Mouse (Mus musculus): ENCODE results near the gene Myzap. TPM values are rescaled to one million over a fixed set of nuclear protein-coding genes. Genes with fewer than 3 reads are reported as not detected.
"Not testable (repeated sequence)": the region's sequence is repeated elsewhere in the genome, so short reads cannot be mapped to it uniquely, and the experiment has no call there.

The Myzap gene
- polyA plus RNA-seq, 1 experiment from 2014 or later: 7.9 TPM

GRCm38 (mm10) chr9:71624793-71625495, 32.8 kb upstream of the Myzap start:
- H3K27me3 ChIP-seq (replicated peaks; ENCODE audit: control insufficient read depth, insufficient read depth, low read length): no peaks in the 10 kb centered on the region
- no peaks in the 10 kb centered on the region for H3K4me1 ChIP-seq (ENCODE audit: control insufficient read depth, insufficient read depth, low read length)
- WGBS: 38% methylated on average over 10 of the region's 10 CpGs
- no peak overlapping the region for H3K4me3 ChIP-seq (ENCODE audit: low read length)
- no peaks in the 10 kb centered on the region for H3K36me3 ChIP-seq (ENCODE audit: control insufficient read depth, insufficient read depth, low read length)
- H3K27ac ChIP-seq (ENCODE audit: low read length): no peak overlapping the region
- no peak overlapping the region for H3K4me2 ChIP-seq (ENCODE audit: low read depth, low read length)
- no peaks in the 10 kb centered on the region for H3K9me3 ChIP-seq (ENCODE audit: control insufficient read depth, low read length)
- no peak overlapping the region for H3K9ac ChIP-seq (ENCODE audit: low read depth, low read length)
- ATAC-seq: peak; percentile 38; the same call in 1 of the 2 replicates

- Histone ChIP-seq H3K36me3 (ENCODE audit: control insufficient read depth, insufficient read depth, low read length) (no peaks in the 10 kb centered on the region), H3K27ac (ENCODE audit: low read length) (no peak overlapping the region), H3K9ac (ENCODE audit: low read depth, low read length) (no peak overlapping the region), H3K27me3 (replicated peaks; ENCODE audit: control insufficient read depth, insufficient read depth, low read length) (no peaks in the 10 kb centered on the region), H3K4me1 (ENCODE audit: control insufficient read depth, insufficient read depth, low read length) (no peaks in the 10 kb centered on the region), H3K4me3 (ENCODE audit: low read length) (no peak overlapping the region), H3K9me3 (ENCODE audit: control insufficient read depth, low read length) (no peaks in the 10 kb centered on the region), H3K4me2 (ENCODE audit: low read depth, low read length) (no peak overlapping the region)
- peak; percentile 61 for ATAC-seq
- 40% methylated on average over 4 of the region's 4 CpGs for WGBS
Measured at GRCm38 (mm10) chr9:71623871-71624569, 31.9 kb upstream of the Myzap start.

GRCm38 (mm10) chr9:71622593-71622992, 30.4 kb upstream of the Myzap start:
- no peak overlapping the region for H3K27ac ChIP-seq (ENCODE audit: low read length)
- 71% methylated on average over 3 of the region's 3 CpGs for WGBS
- no peaks in the 10 kb centered on the region for H3K36me3 ChIP-seq (ENCODE audit: control insufficient read depth, insufficient read depth, low read length)
- H3K9ac ChIP-seq (ENCODE audit: low read depth, low read length): no peak overlapping the region
- H3K4me2 ChIP-seq (ENCODE audit: low read depth, low read length): no peak overlapping the region
- H3K9me3 ChIP-seq (ENCODE audit: control insufficient read depth, low read length): no peaks in the 10 kb centered on the region
- H3K4me3 ChIP-seq (ENCODE audit: low read length): no peak overlapping the region
- no peaks in the 10 kb centered on the region for H3K27me3 ChIP-seq (replicated peaks; ENCODE audit: control insufficient read depth, insufficient read depth, low read length)
- no peaks in the 10 kb centered on the region for H3K4me1 ChIP-seq (ENCODE audit: control insufficient read depth, insufficient read depth, low read length)
- no peak for ATAC-seq

GRCm38 (mm10) chr9:71621968-71622367, 29.8 kb upstream of the Myzap start:
- H3K9ac ChIP-seq (ENCODE audit: low read depth, low read length): no peak overlapping the region
- H3K4me3 ChIP-seq (ENCODE audit: low read length): no peak overlapping the region
- 85% methylated on average over 4 of the region's 4 CpGs for WGBS
- H3K4me1 ChIP-seq (ENCODE audit: control insufficient read depth, insufficient read depth, low read length): no peaks in the 10 kb centered on the region
- no peaks in the 10 kb centered on the region for H3K27me3 ChIP-seq (replicated peaks; ENCODE audit: control insufficient read depth, insufficient read depth, low read length)
- H3K27ac ChIP-seq (ENCODE audit: low read length): no peak overlapping the region
- H3K36me3 ChIP-seq (ENCODE audit: control insufficient read depth, insufficient read depth, low read length): no peaks in the 10 kb centered on the region
- no peak overlapping the region for H3K4me2 ChIP-seq (ENCODE audit: low read depth, low read length)
- H3K9me3 ChIP-seq (ENCODE audit: control insufficient read depth, low read length): no peaks in the 10 kb centered on the region
- ATAC-seq: no peak

- H3K9me3 ChIP-seq (ENCODE audit: control insufficient read depth, low read length); H3K27me3 ChIP-seq (replicated peaks; ENCODE audit: control insufficient read depth, insufficient read depth, low read length); H3K4me1 ChIP-seq (ENCODE audit: control insufficient read depth, insufficient read depth, low read length); H3K4me3 ChIP-seq (ENCODE audit: low read length); H3K27ac ChIP-seq (ENCODE audit: low read length); H3K4me2 ChIP-seq (ENCODE audit: low read depth, low read length); H3K36me3 ChIP-seq (ENCODE audit: control insufficient read depth, insufficient read depth, low read length); H3K9ac ChIP-seq (ENCODE audit: low read depth, low read length); ATAC-seq: not testable (repeated sequence)
- 85% methylated on average over 5 of the region's 5 CpGs for WGBS
Measured at GRCm38 (mm10) chr9:71620116-71620515, 28.0 kb upstream of the Myzap start.

GRCm38 (mm10) chr9:71617363-71617762, 25.2 kb upstream of the Myzap start:
- 56% methylated on average over 8 of the region's 8 CpGs for WGBS
- H3K4me3 ChIP-seq (ENCODE audit: low read length): no peak overlapping the region
- no peaks in the 10 kb centered on the region for H3K27me3 ChIP-seq (replicated peaks; ENCODE audit: control insufficient read depth, insufficient read depth, low read length)
- H3K27ac ChIP-seq (ENCODE audit: low read length): no peak overlapping the region
- H3K36me3 ChIP-seq (ENCODE audit: control insufficient read depth, insufficient read depth, low read length): no peaks in the 10 kb centered on the region
- no peak overlapping the region for H3K4me2 ChIP-seq (ENCODE audit: low read depth, low read length)
- no peak overlapping the region for H3K9ac ChIP-seq (ENCODE audit: low read depth, low read length)
- no peaks in the 10 kb centered on the region for H3K9me3 ChIP-seq (ENCODE audit: control insufficient read depth, low read length)
- ATAC-seq: no peak
- H3K4me1 ChIP-seq (ENCODE audit: control insufficient read depth, insufficient read depth, low read length): no peaks in the 10 kb centered on the region

GRCm38 (mm10) chr9:71616185-71616584, 24.0 kb upstream of the Myzap start:
- Histone ChIP-seq H3K27ac (ENCODE audit: low read length) (no peak overlapping the region), H3K4me1 (ENCODE audit: control insufficient read depth, insufficient read depth, low read length) (no peaks in the 10 kb centered on the region), H3K9ac (ENCODE audit: low read depth, low read length) (no peak overlapping the region), H3K4me2 (ENCODE audit: low read depth, low read length) (no peak overlapping the region), H3K27me3 (replicated peaks; ENCODE audit: control insufficient read depth, insufficient read depth, low read length) (no peaks in the 10 kb centered on the region), H3K36me3 (ENCODE audit: control insufficient read depth, insufficient read depth, low read length) (no peaks in the 10 kb centered on the region), H3K4me3 (ENCODE audit: low read length) (no peak overlapping the region), H3K9me3 (ENCODE audit: control insufficient read depth, low read length) (no peaks in the 10 kb centered on the region)
- WGBS: 13% methylated on average over 3 of the region's 3 CpGs
- peak; percentile 67 for ATAC-seq

- ATAC-seq: no peak
- H3K27me3 ChIP-seq (replicated peaks; ENCODE audit: control insufficient read depth, insufficient read depth, low read length): no peaks in the 10 kb centered on the region
Measured at GRCm38 (mm10) chr9:71614643-71615042, 22.5 kb upstream of the Myzap start.

GRCm38 (mm10) chr9:71612981-71613380, 20.8 kb upstream of the Myzap start:
- no peak for ATAC-seq
- Histone ChIP-seq H3K9ac (ENCODE audit: low read depth, low read length) (no peak overlapping the region), H3K27ac (ENCODE audit: low read length) (no peak overlapping the region), H3K4me2 (ENCODE audit: low read depth, low read length) (no peak overlapping the region), H3K4me1 (ENCODE audit: control insufficient read depth, insufficient read depth, low read length) (no peaks in the 10 kb centered on the region), H3K4me3 (ENCODE audit: low read length) (no peak overlapping the region), H3K27me3 (replicated peaks; ENCODE audit: control insufficient read depth, insufficient read depth, low read length) (no peaks in the 10 kb centered on the region), H3K36me3 (ENCODE audit: control insufficient read depth, insufficient read depth, low read length) (no peaks in the 10 kb centered on the region), H3K9me3 (ENCODE audit: control insufficient read depth, low read length) (no peaks in the 10 kb centered on the region)
- WGBS: 81% methylated on average over 6 of the region's 6 CpGs

More at GRCm38 (mm10) chr9:71614643-71615042, 22.5 kb upstream of the Myzap start:
- Histone ChIP-seq H3K36me3 (ENCODE audit: control insufficient read depth, insufficient read depth, low read length) (no peaks in the 10 kb centered on the region), H3K4me2 (ENCODE audit: low read depth, low read length) (no peak overlapping the region), H3K9ac (ENCODE audit: low read depth, low read length) (no peak overlapping the region), H3K4me3 (ENCODE audit: low read length) (no peak overlapping the region), H3K4me1 (ENCODE audit: control insufficient read depth, insufficient read depth, low read length) (no peaks in the 10 kb centered on the region), H3K27ac (ENCODE audit: low read length) (no peak overlapping the region), H3K9me3 (ENCODE audit: control insufficient read depth, low read length) (no peaks in the 10 kb centered on the region)
- 30% methylated on average over 2 of the region's 2 CpGs for WGBS

Measured in intestine, embryonic 16.5 days (tissue).